Mouse (Mus musculus) bone marrow, adult 2 months (tissue): ENCODE measurements around the gene Acsm2.

Experiments
- CTCF ChIP-seq: fragments of 200-500 bp; IDR thresholded peaks from 2 replicates; pipeline ENCODE4 v1.5.1; 2011; ENCODE audit warnings: low read length, control low read depth; ENCODE audit not compliant: control insufficient read depth, insufficient read depth
- POLR2A ChIP-seq: fragments of 200-500 bp; IDR thresholded peaks from 2 replicates; pipeline ENCODE4 v1.6.1; 2011; ENCODE audit warnings: low read depth, mild to moderate bottlenecking, control low read depth, low read length, borderline replicate concordance; ENCODE audit not compliant: control insufficient read depth

GRCm38 (mm10) chr7:119534389-119534788 lies 19.8 kb upstream of the Acsm2 start:
- TF ChIP-seq CTCF: no peak
- TF ChIP-seq POLR2A: no peak
